Mouse (Mus musculus) urinary bladder, postnatal 10 days (tissue): ENCODE results near the gene Taar6.

ENCODE experiments used
- DNase-seq: peaks from one replicate; pipeline ENCODE4 v3.0.0; 2022; ENCODE audit warnings: low spot score

Taar6 gene

DNA sequence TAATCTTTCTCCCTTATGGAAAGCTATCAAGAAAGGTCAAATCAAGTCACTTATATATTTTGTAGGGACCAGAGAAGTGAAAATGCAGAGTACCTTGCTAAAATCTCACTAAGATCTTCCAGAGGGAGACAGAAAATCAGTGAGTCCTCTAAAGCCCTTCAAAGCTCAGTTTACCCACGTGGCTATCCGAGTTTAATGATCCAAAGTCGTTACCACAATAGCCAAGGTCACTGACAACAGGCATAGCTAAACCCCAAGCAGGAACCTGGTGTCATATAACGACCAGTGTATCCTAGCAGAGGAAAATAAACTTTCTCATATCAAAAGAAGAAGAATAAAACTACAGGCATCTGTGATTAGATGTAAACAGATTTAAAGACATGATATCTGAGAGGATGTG is 47.8 kb downstream of the Taar6 start:
- DNase-seq: no peak
